Mouse (Mus musculus): ENCODE measurements around the gene Gars. TPM values are rescaled to one million over a fixed set of nuclear protein-coding genes. Genes with fewer than 3 reads are reported as not detected.

The Gars gene
- polyA plus RNA-seq, 2 experiments, result 81.9 to 136 TPM

DNA sequence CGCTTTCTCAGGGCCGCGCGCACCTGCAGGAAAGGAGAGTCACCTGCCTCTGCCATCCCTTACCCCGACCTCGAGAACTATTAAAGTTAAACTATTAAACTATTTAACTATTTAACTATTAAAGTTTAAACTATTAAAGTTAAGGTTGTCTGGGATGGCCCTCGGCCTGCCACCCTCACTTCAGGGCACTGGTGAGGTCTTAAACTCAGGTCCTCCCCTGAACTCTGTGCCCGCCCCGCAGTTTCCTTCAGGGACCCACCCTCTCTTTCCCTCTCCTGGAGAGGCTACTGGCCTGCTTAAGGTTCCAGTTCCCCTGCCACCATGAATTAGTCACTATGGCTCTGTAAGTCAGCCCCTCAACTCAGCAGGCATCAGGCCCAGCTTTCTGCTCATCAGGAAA lies 53.6 kb downstream of the Gars start:
- TF ChIP-seq POLR2A (IDR thresholded peaks at IDR 0.05; ENCODE audit: borderline replicate concordance, extremely low read depth, insufficient read depth, insufficient read length), result no peak
- no peak overlapping the region for H3K4me3 ChIP-seq (replicated peaks; ENCODE audit: low read length)
- no peaks in the 10 kb centered on the region for H3K9me3 ChIP-seq (ENCODE audit: control insufficient read depth, low read length)
- no peaks in the 10 kb centered on the region for H3K4me1 ChIP-seq (ENCODE audit: control insufficient read depth, insufficient read depth, low read length)
- no peak for ATAC-seq (ENCODE audit: low FRiP score, low read depth)
- H3K27ac ChIP-seq (replicated peaks; ENCODE audit: low read depth, low read length), result no peak overlapping the region
- no peaks in the 10 kb centered on the region for H3K36me3 ChIP-seq (ENCODE audit: control insufficient read depth, insufficient read depth, low read length)
- WGBS, result 89% methylated on average over 9 of the region's 9 CpGs
- H3K9ac ChIP-seq (ENCODE audit: low read depth, low read length, severe bottlenecking), result no peak overlapping the region
- no peaks in the 10 kb centered on the region for H3K27me3 ChIP-seq (ENCODE audit: control insufficient read depth, insufficient read depth, low read length)
- no peak overlapping the region for H3K4me2 ChIP-seq (replicated peaks; ENCODE audit: low read depth, low read length, severe bottlenecking)
- DNase-seq (ENCODE audit: low spot score), result no peak

DNA sequence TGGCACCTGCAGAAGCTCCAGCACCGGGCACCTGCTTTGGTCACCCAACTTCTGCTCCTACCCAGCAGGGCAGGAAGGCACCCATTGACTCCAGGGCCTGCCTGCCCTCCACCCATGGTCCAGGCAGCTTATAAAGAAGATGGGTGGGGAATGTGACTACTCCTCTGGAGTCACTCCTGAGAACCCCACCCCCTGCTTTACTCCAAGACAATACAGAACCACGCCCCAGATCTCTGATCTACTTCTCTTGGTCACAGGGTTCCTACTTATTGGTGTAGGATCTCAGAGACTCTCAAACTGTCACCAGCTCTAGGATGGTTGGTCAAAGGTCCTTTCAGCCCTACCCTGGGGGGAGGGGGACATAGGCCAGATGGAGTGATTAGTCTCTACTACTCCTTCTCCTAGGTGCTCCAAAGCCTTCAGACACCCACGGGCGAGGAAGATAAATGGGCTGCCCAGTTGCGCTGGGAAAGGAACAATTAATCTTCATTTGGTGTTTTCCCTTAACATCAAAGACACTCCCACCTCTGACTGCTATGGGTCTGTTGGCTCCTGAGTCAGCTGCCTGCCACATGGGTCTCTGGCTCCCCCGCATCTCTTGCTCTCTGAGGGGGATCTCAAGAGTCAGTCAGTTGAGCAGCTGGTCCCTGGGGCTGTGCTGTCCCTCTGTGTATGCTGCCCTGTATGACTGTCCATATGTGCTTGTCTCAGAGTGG lies 55.8 kb downstream of the Gars start:
- WGBS, result 33% methylated on average over 6 of the region's 6 CpGs
- no peak overlapping the region for H3K9ac ChIP-seq (ENCODE audit: low read depth, low read length, severe bottlenecking)
- ATAC-seq (ENCODE audit: low FRiP score, low read depth) (no peak), DNase-seq (ENCODE audit: low spot score) (no peak)
- H3K36me3 ChIP-seq (ENCODE audit: control insufficient read depth, insufficient read depth, low read length), result no peaks in the 10 kb centered on the region
- no peaks in the 10 kb centered on the region for H3K4me1 ChIP-seq (ENCODE audit: control insufficient read depth, insufficient read depth, low read length)
- H3K4me3 ChIP-seq (replicated peaks; ENCODE audit: low read length), result no peak overlapping the region
- no peak for TF ChIP-seq POLR2A (IDR thresholded peaks at IDR 0.05; ENCODE audit: borderline replicate concordance, extremely low read depth, insufficient read depth, insufficient read length)
- no peak overlapping the region for H3K27ac ChIP-seq (replicated peaks; ENCODE audit: low read depth, low read length)
- no peak overlapping the region for H3K4me2 ChIP-seq (replicated peaks; ENCODE audit: low read depth, low read length, severe bottlenecking)
- H3K27me3 ChIP-seq (ENCODE audit: control insufficient read depth, insufficient read depth, low read length), result no peaks in the 10 kb centered on the region
- H3K9me3 ChIP-seq (ENCODE audit: control insufficient read depth, low read length), result no peaks in the 10 kb centered on the region

DNA sequence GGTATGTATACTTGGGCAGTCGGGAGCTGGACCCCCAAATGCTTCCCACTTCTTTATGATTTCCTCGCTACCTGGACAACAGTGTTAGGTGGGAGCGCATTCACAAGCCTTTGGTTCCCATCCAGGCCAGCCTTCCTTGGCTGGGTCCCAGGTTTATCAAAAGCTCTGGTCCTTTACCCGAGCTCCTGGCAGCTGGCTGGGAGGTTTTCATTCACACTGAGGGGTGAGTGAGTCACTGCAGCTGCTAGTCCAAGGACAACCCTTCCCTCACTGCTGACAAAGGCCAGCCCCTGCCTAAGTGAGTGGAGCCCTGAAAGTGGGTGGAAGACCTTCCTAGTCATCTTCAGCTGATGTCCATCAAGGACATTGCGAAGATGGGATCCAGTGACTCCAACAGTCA lies 60.2 kb downstream of the Gars start:
- ATAC-seq (ENCODE audit: low FRiP score, low read depth) (no peak), DNase-seq (ENCODE audit: low spot score) (no peak)
- Histone ChIP-seq H3K4me3 (replicated peaks; ENCODE audit: low read length) (no peak overlapping the region), H3K36me3 (ENCODE audit: control insufficient read depth, insufficient read depth, low read length) (no peaks in the 10 kb centered on the region), H3K27me3 (ENCODE audit: control insufficient read depth, insufficient read depth, low read length) (no peaks in the 10 kb centered on the region), H3K27ac (replicated peaks; ENCODE audit: low read depth, low read length) (no peak overlapping the region), H3K4me2 (replicated peaks; ENCODE audit: low read depth, low read length, severe bottlenecking) (no peak overlapping the region), H3K4me1 (ENCODE audit: control insufficient read depth, insufficient read depth, low read length) (no peaks in the 10 kb centered on the region), H3K9me3 (ENCODE audit: control insufficient read depth, low read length) (no peaks in the 10 kb centered on the region), H3K9ac (ENCODE audit: low read depth, low read length, severe bottlenecking) (no peak overlapping the region)
- TF ChIP-seq POLR2A (IDR thresholded peaks at IDR 0.05; ENCODE audit: borderline replicate concordance, extremely low read depth, insufficient read depth, insufficient read length), result no peak
- 73% methylated on average over 5 of the region's 5 CpGs for WGBS

DNA sequence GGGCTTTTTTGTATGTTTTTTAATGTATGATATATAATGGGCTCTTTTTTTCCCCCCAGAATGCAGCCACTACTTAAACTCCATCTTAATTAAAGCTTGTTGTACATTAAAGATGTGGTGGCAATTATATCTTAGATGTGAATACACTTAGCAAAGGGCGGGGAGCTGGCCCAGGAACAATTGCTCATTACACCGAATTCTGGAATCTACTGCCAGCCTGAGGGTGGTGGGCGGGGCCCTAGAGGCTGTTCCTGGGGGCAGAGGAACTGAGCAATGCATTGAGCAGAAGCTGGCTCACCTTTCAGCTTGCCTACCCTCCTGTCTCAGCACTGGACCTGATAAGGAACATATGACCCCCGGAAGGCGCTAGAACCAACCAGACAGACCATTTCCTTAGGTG lies 60.8 kb downstream of the Gars start:
- TF ChIP-seq POLR2A (IDR thresholded peaks at IDR 0.05; ENCODE audit: borderline replicate concordance, extremely low read depth, insufficient read depth, insufficient read length), result no peak
- no peaks in the 10 kb centered on the region for H3K4me1 ChIP-seq (ENCODE audit: control insufficient read depth, insufficient read depth, low read length)
- no peak overlapping the region for H3K9ac ChIP-seq (ENCODE audit: low read depth, low read length, severe bottlenecking)
- no peak overlapping the region for H3K27ac ChIP-seq (replicated peaks; ENCODE audit: low read depth, low read length)
- H3K36me3 ChIP-seq (ENCODE audit: control insufficient read depth, insufficient read depth, low read length), result no peaks in the 10 kb centered on the region
- no peaks in the 10 kb centered on the region for H3K9me3 ChIP-seq (ENCODE audit: control insufficient read depth, low read length)
- ATAC-seq (ENCODE audit: low FRiP score, low read depth) (no peak), DNase-seq (ENCODE audit: low spot score) (no peak)
- no peaks in the 10 kb centered on the region for H3K27me3 ChIP-seq (ENCODE audit: control insufficient read depth, insufficient read depth, low read length)
- no peak overlapping the region for H3K4me3 ChIP-seq (replicated peaks; ENCODE audit: low read length)
- no peak overlapping the region for H3K4me2 ChIP-seq (replicated peaks; ENCODE audit: low read depth, low read length, severe bottlenecking)
- WGBS, result 67% methylated on average over 5 of the region's 5 CpGs

DNA sequence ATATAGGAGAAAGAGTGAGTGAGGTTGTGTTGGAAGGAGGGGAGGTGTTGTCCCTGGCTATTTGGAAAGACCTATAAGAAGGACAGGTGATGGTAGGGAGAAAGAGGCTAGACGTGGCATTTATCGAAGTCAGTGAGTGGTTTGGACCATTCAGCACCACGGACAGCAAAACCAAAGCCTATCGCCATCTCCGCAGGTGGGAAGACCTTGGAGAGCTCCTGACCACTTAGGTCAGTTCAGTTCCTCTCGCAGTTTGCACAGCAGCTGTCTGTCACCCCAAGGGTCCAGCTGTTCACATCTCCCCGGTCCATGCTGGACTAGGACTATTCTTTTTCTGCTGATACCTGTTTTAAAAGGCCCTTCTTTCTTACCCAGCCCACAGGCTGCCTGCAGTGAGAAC lies 70.6 kb downstream of the Gars start:
- Histone ChIP-seq H3K9me3 (ENCODE audit: control insufficient read depth, low read length) (no peaks in the 10 kb centered on the region), H3K4me1 (ENCODE audit: control insufficient read depth, insufficient read depth, low read length) (no peaks in the 10 kb centered on the region), H3K9ac (ENCODE audit: low read depth, low read length, severe bottlenecking) (no peak overlapping the region), H3K4me2 (replicated peaks; ENCODE audit: low read depth, low read length, severe bottlenecking) (no peak overlapping the region), H3K36me3 (ENCODE audit: control insufficient read depth, insufficient read depth, low read length) (no peaks in the 10 kb centered on the region), H3K27me3 (ENCODE audit: control insufficient read depth, insufficient read depth, low read length) (no peaks in the 10 kb centered on the region), H3K27ac (replicated peaks; ENCODE audit: low read depth, low read length) (no peak overlapping the region), H3K4me3 (replicated peaks; ENCODE audit: low read length) (no peak overlapping the region)
- DNase-seq (ENCODE audit: low spot score) (peak; percentile 90), ATAC-seq (ENCODE audit: low FRiP score, low read depth) (no peak)
- no peak for TF ChIP-seq POLR2A (IDR thresholded peaks at IDR 0.05; ENCODE audit: borderline replicate concordance, extremely low read depth, insufficient read depth, insufficient read length)
- WGBS, result 9% methylated on average over 7 of the region's 7 CpGs

Data from limb, embryonic 14.5 days (tissue).